Mouse (Mus musculus): ENCODE data around the gene Mrpl47.

DNA sequence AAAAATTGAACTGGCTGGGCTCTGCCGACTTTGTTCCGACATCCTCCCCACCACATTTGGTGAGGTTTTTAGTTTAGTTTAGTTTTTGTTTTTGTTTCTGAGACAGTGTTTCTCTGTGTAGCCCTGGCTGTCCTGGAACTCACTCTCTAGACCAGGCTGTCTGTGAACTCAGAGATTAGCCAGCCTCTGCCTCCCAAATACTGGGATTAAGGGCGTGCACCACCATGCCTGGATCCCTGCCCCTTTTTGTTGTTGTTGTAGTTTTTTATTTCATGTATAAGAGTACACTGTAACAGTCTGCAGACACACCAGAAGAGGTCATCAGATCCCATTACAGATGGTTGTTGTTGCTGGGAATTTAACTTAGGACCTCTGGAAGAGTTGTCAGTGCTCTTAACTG is 47.4 kb downstream of the Mrpl47 start:
- TF ChIP-seq GATA1 (IDR thresholded peaks at IDR 0.05; ENCODE audit: low read length) (no peak), TAL1 (IDR thresholded peaks at IDR 0.05; ENCODE audit: low read length) (no peak)
